Mouse (Mus musculus) erythroid progenitor cell, adult 5-6 weeks (primary cell): ENCODE results near the gene Pex11a. TPM values are rescaled to one million over a fixed set of nuclear protein-coding genes. Genes with fewer than 3 reads are reported as not detected.
A peak's percentile ranks its signal among the peaks of the same experiment; 100 is the strongest.

Experiments used
- ATAC-seq: replicated peaks from 2 replicates; pipeline ENCODE4 v1.8.0; 2016; ENCODE audit warnings: moderate number of reproducible peaks, mild to moderate bottlenecking, moderate TSS enrichment, inconsistent platforms; ENCODE audit not compliant: poor library complexity, low FRiP score, severe bottlenecking
- total RNA-seq, 2 experiments: library from RNA; stranded (forward) in 1 of 2; stranded (reverse) in 1 of 2; fragments of 150-400 nt in 1 of 2; fragments of 186-747, 209-891 nt in 1 of 2; gene quantifications; 2 replicates each; pipeline versions ENCODE4 v1.2.3 to v1.2.4; 2015 to 2017; ENCODE audit warnings: low replicate concordance in 2 of 2

The Pex11a gene
- total RNA-seq, 2 experiments from 2014 or later = 1.3 TPM; not detected in 1

DNA sequence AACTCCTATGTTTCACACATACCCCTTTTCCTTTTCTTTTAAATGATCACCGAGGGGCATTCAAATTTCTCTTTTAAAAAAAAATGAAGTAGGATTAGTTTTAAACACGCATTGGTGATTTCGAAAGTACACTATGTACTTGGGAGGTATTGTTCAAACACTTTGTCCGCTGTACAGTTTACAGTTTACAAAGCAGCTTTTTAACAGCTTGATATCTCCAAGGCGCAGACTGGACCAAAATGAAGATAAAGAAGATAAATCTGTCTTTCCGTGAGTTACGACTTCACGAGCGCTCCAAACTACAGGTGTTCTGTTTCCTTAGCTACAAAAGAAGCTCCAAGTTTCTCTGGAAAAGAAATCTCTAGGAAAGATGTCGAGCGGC is 663 bp downstream of the Pex11a start:
- no peak for ATAC-seq

DNA sequence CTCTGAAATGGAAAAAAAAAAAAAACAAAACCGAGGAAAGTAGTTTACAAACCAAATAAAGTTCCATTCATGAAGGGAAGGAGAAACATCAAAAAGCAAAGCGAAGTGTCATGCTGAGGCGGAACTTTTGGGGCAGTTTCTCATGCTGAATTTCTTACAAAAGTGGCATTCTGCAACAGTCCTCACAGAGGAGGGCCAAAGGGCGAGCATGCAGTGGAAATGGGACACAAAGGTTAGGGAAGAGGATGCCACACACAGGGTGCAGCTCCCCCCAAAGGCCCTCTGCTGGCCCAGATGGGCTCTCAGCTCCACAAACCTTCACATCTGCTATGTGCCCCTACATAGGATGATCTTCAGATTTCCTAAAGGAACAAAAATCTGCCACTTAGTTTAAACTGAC is 2.7 kb downstream of the Pex11a start:
- no peak for ATAC-seq

DNA sequence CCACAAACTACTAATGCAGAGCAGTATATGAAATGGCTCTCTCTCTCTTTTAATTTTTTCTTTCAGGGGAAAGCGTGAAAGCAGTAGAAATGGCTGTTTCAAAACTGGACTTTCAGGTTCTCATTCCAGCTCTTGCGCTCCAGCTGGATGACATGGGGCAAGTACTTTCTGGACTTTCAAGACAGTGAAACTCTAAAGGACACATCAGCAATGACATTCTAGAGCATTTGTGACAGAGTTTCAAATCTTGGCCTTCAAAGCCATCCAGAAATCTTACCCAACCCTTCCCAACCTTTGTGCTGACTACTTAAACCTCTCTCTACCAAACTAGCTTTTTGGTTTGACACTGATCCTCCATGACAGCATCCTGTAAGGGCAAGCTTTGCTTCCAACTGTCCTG is 4.0 kb downstream of the Pex11a start:
- ATAC-seq = no peak

DNA sequence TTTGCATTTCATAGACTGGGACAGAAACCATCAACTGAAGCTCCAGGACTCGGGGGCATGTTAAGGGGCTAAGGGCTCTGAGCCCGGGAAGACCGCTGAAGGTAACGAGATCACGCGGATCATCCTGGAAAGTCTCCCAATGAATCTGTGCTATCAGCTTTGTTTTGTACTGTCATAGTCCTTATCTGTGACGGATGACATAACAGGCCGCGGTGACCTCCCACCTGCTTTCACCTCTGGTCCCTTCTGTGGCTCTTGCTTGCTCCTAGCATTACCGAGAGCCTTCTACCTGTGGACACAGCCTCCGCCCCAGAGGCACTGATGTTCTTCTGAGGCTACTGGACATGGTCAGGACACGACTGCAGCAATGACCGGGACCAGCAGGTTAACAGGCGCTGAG is 6.4 kb downstream of the Pex11a start:
- ATAC-seq = no peak

DNA sequence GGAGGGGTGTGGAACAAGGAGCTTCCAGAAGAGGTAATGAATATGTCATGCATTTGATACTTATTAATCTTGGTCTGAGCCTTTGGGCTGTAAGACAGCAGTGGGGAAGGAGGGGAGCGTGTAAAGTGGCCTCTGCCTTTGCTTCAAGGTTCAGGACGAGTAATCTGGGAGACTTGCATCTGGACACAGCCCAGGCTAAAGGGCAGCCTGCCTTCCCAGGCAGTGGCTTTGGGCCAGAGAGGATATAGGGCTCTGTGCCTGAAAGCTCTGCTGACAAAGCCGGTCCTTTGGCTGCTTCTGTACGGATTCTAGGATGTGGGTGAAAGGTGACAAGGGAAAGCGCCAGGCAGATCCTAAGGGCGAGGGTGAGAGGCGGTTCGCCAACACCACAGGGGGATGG is 8.4 kb downstream of the Pex11a start:
- ATAC-seq = no peak

DNA sequence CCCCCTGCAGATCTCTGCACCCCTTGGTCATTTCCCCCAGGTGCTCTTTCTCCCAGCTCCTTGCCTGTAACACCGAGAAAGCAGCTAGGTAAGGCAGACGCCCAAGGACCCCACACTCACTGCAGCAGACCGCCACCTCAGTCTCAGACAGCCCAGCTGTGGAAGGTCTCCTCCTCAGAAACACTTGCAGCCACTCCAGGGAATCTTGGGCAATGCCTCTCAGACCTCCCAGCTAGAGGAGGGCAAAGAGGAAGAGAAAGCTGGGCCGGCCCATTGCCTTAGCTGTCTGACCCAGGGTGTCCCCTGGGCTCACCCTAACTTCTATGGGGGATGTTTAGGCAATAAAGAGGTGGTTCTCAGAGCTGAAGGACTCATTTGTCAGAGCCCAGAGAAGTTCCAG is 10.3 kb downstream of the Pex11a start, which contains the start of gene Plin1:
Gene Plin1 (minus strand): TSS at position 282 of the 400 bp plus-strand sequence.
- ATAC-seq = no peak

DNA sequence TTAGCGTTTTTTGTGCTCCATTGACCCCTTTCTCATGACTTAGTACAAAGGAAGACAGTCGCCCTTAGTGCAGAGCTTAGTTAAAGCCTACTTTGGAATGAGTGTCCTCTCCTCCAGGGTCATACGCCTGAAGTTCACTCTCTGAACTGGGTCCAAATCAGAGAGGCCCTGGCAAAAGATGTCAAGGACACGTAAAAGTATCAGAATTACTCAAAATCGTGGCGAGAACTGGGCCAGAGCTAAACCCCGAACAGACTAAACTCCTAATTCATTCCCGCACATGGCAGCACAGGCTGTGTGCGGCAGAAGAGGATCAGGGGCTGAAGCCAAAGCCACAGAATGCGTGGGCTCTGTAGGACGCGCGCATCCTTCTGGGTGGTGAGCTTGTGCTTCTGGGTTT is 11.5 kb downstream of the Pex11a start:
- ATAC-seq = no peak

DNA sequence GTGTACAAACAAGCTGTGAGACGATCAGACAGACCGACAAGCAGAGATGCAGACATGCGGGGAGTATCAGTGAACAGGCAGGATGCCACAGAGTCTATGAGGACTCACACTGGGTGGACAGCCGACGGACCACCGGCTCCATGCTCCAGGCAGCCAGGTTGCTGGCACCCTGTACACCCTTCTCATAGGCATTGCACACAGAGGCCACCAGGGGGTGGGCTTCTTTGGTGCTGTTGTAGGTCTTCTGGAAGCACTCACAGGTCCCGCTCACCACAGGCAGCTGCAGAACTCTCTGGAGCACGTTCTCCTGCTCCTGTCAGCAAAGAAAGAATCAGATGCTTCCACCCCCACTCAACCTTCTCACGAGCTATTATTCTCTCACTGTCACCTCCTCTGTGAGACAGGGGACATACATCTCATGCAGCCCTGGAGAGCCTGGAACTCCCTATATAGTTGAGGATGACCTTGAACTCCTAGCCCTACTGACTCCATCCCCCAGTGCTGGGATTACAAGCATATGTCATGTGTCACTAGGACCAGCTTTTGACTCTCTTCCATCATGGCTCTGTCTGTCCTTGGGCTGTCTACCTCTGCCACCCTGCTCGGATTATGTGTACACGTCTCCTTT is 13.1 kb downstream of the Pex11a start:
- ATAC-seq = no peak

DNA sequence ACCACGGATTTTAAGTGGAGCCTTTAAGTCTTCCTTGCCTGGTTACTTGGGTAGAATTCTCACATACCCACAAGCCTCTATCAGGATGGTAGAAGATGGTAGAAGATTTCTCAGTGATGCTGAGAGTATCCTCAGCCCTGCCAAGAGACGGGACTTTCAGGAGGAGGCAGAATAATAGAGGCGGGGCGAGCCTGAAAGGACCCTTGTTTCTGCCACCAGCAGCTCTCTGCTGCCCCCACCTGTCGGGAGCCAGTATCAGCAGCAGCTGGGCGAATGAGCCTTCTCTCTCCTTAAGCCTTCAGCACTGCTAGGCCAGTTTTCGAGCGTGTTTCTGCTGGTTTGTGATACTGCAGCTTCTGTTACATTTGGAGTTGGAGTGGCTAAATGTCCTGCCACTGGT is 13.8 kb downstream of the Pex11a start:
- 0 out of 2 replicates have a peak, but pooled peaks have one; percentile 45 for ATAC-seq

DNA sequence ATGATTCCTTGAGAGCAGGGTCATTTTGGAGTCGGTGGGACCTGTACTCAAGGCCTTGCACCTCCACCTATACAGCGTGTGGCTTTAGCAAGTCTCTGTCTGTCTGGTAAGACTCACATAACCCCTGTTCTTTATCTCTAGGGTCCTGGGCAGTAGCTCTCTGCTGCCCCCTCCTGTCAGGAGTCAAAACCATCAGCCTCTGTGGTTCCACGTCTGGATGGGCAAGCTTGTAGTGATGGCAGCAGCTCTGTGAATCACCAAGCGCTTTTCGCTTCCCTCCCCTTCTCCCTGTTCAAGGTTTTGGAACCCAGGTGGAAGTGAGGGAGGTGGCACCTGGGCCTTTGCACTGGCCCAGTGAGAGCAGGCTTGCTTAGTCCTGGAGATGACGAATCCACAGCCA is 14.7 kb downstream of the Pex11a start:
- ATAC-seq = peak; percentile 68; the same call in 1 of the 2 replicates

DNA sequence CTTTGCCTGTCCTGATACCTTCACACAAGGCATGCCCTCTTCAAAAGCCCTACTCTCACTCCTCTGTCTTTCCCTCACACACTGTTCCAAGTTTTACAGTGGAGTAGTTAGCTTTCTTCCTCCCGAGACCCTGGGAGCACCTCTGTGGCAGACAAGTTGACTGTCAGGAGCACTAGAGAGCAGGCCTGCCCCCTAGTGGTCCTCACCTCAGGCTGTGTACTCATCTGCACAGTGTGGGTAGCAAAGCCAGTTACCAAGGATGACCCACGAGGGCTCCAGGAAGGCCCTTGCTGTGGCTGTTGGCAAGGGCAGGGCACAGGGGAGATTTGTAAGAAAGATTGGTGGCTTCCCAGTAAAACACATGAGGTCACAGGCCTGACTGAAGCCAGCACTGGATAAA is 15.8 kb downstream of the Pex11a start:
- no peak for ATAC-seq

DNA sequence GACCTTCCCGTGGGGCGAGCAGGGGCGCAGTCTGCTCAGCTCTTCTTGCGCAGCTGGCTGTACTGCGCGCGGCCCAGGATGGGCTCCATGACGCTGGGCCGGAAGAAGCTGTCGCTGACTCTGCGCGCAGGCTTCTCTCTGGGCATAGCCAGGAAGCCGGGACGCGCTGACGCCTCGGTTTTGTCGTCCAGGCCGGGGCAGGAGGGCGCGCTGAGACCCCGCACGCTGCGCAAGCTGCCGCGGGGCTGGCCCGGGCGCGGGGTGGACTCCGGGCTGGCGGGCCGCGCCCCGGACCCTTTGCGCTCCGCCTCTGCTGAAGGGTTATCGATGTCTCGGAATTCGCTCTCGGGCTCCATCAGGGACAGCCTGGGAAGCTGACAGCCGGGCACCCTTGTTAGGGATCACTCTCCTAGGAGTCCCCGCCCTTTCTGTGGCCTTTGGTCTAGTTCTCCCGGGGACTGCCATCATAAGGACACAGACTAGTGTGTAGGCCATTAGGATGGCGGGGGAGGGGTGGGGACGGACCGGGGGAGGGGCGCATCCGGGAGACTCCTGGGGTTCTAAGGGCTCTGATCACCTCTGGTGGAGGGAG is 21.4 kb downstream of the Pex11a start:
- ATAC-seq = no peak

DNA sequence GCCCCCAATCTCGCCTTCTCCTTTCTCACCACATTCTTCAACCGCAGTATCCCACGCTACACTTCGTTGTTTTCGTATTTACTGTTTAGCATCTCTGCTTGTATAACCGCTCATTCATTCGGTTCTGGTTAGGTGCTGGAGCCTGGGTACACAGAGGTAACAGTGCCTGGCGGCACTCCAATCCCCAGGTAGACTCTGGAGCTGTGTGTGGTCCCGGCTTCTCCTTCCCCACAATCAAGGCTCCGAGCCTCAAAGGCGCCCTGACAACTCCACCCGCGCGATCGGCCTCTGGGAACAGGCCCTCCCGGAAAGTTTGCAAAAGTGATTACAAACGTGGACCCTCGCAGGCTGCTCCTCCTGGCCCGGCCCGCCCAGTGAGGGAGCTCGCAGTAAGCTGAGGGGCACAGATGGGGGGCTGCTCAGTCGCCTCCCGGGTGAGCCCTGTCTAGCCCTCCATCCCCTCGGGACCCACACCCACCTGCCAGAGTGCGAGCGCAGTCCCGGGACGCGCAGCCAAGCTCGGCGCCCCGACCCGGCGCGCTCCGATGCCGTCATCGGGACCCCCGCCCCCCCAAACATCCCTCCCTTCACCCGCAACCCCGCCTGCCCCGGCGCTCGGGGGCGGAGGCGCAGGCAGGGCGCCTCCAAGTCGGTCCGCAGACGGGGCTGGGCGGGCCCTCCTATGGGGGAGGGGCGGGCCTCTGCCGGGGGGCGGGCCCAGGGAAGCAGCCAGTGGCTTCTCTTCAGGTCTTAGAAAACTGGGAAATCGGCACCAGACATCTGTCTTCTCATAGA is 27.5 kb downstream of the Pex11a start, which contains the start of gene Kif7:
Gene Kif7 (minus strand): TSS at position 534 of the 795 bp plus-strand sequence.
- ATAC-seq = no peak

DNA sequence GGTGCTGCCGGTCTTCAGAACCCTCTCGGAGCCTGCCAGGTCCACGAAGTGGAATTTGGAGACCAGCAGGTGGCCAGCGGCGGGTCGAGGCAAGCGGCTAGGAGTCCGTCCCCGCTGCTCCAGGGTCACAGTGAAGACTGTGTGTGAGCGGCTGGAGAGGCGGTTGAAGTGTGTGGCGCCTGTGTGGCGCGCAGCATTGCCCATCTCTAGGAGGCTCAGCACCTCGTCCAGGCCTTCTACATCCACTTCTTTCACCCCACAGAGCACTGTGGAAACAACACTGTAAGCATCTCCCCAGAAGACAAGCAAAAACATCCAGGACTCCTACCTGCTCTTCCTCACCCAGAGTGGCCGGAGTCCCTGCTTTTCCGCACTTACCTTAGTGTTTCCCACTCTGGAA is 32.1 kb downstream of the Pex11a start:
- no peak for ATAC-seq

DNA sequence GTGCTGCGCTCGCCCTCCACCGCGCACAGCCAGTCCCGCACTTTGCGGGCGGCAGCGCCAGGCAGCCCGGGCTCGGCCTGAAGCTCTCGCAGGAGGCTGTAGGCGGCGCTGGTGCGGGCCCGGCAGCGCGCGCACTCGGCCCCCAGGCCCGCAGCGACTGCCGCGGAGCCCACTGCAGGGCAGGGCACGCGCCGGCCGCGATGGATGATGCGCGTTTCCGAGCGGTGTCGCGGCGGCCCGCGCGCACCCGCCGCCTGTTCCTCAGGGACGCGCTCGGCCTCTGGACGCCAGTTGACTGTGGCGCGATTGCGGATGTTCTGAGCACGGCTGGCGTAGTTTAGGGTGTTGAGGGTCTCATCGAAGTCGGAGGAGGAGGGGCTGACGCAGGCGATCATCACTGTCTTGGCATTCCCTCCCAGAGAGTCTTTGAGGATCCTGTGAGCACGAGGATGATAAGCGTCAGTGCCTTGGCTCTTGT is 32.8 kb downstream of the Pex11a start:
- no peak for ATAC-seq

DNA sequence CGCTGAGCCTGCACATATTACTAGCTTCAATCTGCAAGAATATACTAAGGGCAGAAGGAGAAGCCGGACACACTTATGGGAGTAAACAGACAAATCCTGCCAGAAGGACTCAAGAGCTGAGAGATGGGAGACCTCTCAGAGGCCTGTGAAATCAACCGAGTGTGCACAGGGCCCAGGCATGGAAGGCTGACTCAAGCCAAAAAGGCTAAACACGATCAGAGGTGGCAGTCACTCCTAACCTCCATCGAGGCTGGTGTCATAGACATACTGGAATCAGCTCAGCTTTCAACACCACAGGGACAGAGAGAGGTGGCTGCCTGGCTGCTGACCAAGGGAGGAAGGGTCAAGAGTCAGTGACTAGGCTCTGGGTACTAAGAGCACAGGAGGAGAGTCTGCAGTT is 37.7 kb downstream of the Pex11a start:
- ATAC-seq = no peak

DNA sequence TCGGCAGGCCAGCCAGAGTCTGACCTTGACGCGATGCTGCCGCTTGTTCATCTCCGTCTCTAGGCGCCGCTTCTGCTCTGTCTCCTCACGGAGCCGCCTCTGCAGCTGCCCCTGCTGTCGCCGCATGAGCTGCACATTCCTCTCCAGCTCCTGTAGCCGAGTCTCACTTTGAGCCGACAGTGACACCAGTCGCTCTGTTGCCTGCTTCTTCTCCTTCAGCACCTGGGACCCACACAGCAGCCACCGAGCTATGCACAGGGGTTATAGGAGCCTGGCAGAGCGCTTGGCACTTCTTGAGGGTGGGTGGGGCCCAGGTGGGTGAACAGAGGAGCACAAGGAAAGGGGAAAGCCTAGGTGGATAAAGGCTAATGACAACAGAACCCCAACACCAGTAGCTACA is 40.2 kb downstream of the Pex11a start:
- ATAC-seq = no peak

DNA sequence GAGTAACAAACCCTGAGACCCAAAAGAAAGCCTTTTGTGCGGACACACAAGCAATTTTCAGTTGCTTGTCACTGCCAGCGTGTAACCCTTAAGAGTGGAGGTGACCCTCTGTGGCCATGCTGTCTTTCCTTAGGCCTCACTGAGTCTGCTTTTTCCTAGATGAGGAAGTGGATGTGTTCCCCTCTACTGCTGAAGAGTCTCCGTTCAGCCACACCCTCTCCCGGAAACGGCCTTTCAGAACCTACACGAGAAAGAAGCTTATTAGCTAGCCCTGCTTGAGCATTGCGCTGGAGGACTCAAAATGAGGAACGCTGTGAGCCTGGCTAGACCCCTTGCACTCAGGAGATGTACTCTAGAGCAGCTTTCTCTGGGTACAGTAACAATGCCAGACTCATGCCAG is 46.4 kb downstream of the Pex11a start:
- no peak for ATAC-seq
